15 mouse cellular contexts compared by ENCODE assay signal in the genomic region with DNA sequence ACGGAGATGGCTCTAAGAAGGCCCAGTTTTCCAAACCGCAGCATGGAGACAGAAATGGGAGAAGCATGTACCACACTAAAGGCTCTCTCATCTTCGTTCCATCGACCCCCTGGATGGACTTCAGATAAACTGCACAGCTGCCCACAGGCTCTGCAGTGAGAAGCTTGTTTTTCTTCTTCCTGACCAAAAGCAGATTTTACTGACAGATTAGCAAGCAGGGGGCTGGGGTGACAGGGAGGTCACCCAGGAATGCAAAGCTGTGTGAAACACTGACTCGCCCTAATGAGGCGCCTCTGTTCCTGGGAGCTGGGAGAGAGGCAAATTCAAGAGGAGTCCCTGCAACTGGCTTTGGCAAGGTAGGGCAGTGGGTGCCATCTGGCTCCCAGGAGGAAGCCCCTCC. TPM values are rescaled to one million over a fixed set of nuclear protein-coding genes. Genes with fewer than 3 reads are reported as not detected.
DNase-seq lines count a peak whose midpoint lies in the region; ATAC-seq and TF ChIP-seq lines count a peak whose summit lies in the region.
"Had no signal": no experiment of that assay in that cellular context is flagged by ENCODE, and none has a peak within 500 bp of the region (broad histone marks: within the 10 kb centered on the region; RNA-seq: fewer than 3 reads in every experiment).

No protein-coding gene starts in this region.

- peaks cover 8% of the 10 kb centered on the region; the same call in 1 of the 2 replicates for H3K4me1 ChIP-seq in forebrain, embryonic 11.5 days (replicated peaks; ENCODE audit: control insufficient read depth, insufficient read depth, low read length)
- H3K4me1 ChIP-seq in forebrain, embryonic 15.5 days = peaks cover 25% of the 10 kb centered on the region
- H3K4me1 ChIP-seq in kidney, embryonic 16.5 days (ENCODE audit: insufficient read depth, low read length) = peaks cover 36% of the 10 kb centered on the region
- H3K4me1 ChIP-seq in kidney, adult 2 months (ENCODE audit: control insufficient read depth, insufficient read depth, low read length) = no peaks in the 10 kb centered on the region
- peaks cover 33% of the 10 kb centered on the region for H3K4me1 ChIP-seq in limb, embryonic 15.5 days

- POLR2A ChIA-PET in Patski (lab: Charles Lee) = no interaction called here

- H3K36me3 ChIP-seq in forebrain, embryonic 11.5 days (ENCODE audit: control insufficient read depth, insufficient read depth, low read length) = no peaks in the 10 kb centered on the region
- H3K36me3 ChIP-seq in forebrain, embryonic 15.5 days = no peaks in the 10 kb centered on the region
- no peaks in the 10 kb centered on the region for H3K36me3 ChIP-seq in kidney, embryonic 16.5 days (ENCODE audit: insufficient read depth, low read length)
- no peaks in the 10 kb centered on the region for H3K36me3 ChIP-seq in kidney, adult 2 months (ENCODE audit: control insufficient read depth, insufficient read depth, low read length)
- no peaks in the 10 kb centered on the region for H3K36me3 ChIP-seq in limb, embryonic 15.5 days
- H3K36me3 ChIP-seq: neural tube, embryonic 13.5 days had no signal

- H3K4me3 ChIP-seq in forebrain, embryonic 11.5 days (ENCODE audit: low read depth, low read length) = no peak overlapping the region
- H3K4me3 ChIP-seq in forebrain, embryonic 15.5 days = no peak overlapping the region
- no peak overlapping the region for H3K4me3 ChIP-seq in kidney, embryonic 16.5 days (ENCODE audit: low read length)
- no peak overlapping the region for H3K4me3 ChIP-seq in kidney, adult 2 months (ENCODE audit: insufficient read depth, low read depth, low read length)
- H3K4me3 ChIP-seq in limb, embryonic 15.5 days = no peak overlapping the region
- H3K4me3 ChIP-seq: neural tube, embryonic 13.5 days had no signal

- in situ Hi-C loops in Patski (cut with MboI; ENCODE audit: low pct_unique_long_range_greater_than_20kb) = no loop called here

- no peaks in the 10 kb centered on the region; the same call in 1 of the 2 replicates for H3K27me3 ChIP-seq in forebrain, embryonic 11.5 days (ENCODE audit: control insufficient read depth, insufficient read depth, low read length)
- H3K27me3 ChIP-seq in forebrain, embryonic 15.5 days = no peaks in the 10 kb centered on the region
- H3K27me3 ChIP-seq in kidney, embryonic 16.5 days (ENCODE audit: insufficient read depth, low read length) = no peaks in the 10 kb centered on the region
- no peaks in the 10 kb centered on the region for H3K27me3 ChIP-seq in kidney, adult 2 months (replicated peaks; ENCODE audit: control insufficient read depth, insufficient read depth, low read length)
- H3K27me3 ChIP-seq in Patski = no peaks in the 10 kb centered on the region
- no peaks in the 10 kb centered on the region for H3K27me3 ChIP-seq in limb, embryonic 15.5 days
- H3K27me3 ChIP-seq: neural tube, embryonic 13.5 days had no signal

- CTCF ChIA-PET in Patski (lab: Charles Lee) = interaction anchor here (1.3 kb wide), 1 partner anchor 21 kb away, joined by 4 read pairs; no protein-coding TSS in a partner anchor

- no peak overlapping the region for H3K4me2 ChIP-seq in forebrain, embryonic 11.5 days (ENCODE audit: low read depth, low read length, severe bottlenecking)
- no peak overlapping the region for H3K4me2 ChIP-seq in forebrain, embryonic 15.5 days (replicated peaks)
- H3K4me2 ChIP-seq in kidney, embryonic 16.5 days (replicated peaks; ENCODE audit: low read depth, low read length) = no peak overlapping the region
- H3K4me2 ChIP-seq in limb, embryonic 15.5 days = no peak overlapping the region
- H3K4me2 ChIP-seq: heart, embryonic 11.5 days; neural tube, embryonic 13.5 days had no signal

- no peak for TF ChIP-seq CTCF in kidney, adult 2 months (conservative IDR thresholded peaks at IDR 0.05; ENCODE audit: insufficient read depth, insufficient read length, low read depth, low read length)
- TF ChIP-seq CTCF in Patski (IDR thresholded peaks at IDR 0.05) = no peak

- H3K9me3 ChIP-seq in forebrain, embryonic 11.5 days (ENCODE audit: control insufficient read depth, low read length) = no peaks in the 10 kb centered on the region
- no peaks in the 10 kb centered on the region for H3K9me3 ChIP-seq in forebrain, embryonic 15.5 days
- H3K9me3 ChIP-seq in kidney, embryonic 16.5 days (ENCODE audit: low read length) = no peaks in the 10 kb centered on the region
- no peaks in the 10 kb centered on the region for H3K9me3 ChIP-seq in limb, embryonic 15.5 days
- H3K9me3 ChIP-seq: neural tube, embryonic 13.5 days had no signal

- no peak for TF ChIP-seq POLR2A in kidney, adult 2 months (IDR thresholded peaks at IDR 0.05; ENCODE audit: low read depth, low read length)

- 6% methylated on average over 6 of the region's 6 CpGs for WGBS in forebrain, embryonic 11.5 days
- WGBS in forebrain, embryonic 15.5 days = 10% methylated on average over 6 of the region's 6 CpGs
- WGBS in kidney, embryonic 16.5 days = 16% methylated on average over 6 of the region's 6 CpGs
- 45% methylated on average over 6 of the region's 6 CpGs for WGBS in kidney, adult 2 months
- WGBS in limb, embryonic 15.5 days = 14% methylated on average over 6 of the region's 6 CpGs

- DNase-seq in forebrain, embryonic 11.5 days (ENCODE audit: low spot score) = no peak
- DNase-seq in kidney, adult 2 months = no peak
- DNase-seq in Patski (ENCODE audit: low read depth, low spot score) = peak; percentile 41
- DNase-seq in adrenal gland, adult 2 months = no peak
- DNase-seq: adrenal gland, postnatal 25 days; right cerebral cortex, postnatal 25 days had no signal

- ATAC-seq in forebrain, embryonic 11.5 days (replicated peaks; ENCODE audit: low FRiP score) = no peak
- no peak for ATAC-seq in forebrain, embryonic 15.5 days (replicated peaks)
- no peak for ATAC-seq in kidney, embryonic 16.5 days (ENCODE audit: low FRiP score, low TSS enrichment)
- no peak for ATAC-seq in Patski
- ATAC-seq in limb, embryonic 15.5 days (ENCODE audit: insufficient number of reproducible peaks, low FRiP score, low TSS enrichment, low read depth) = no peak
- no peak for ATAC-seq in CD4-positive, CD25-positive, alpha-beta regulatory T cell, adult 4 months
- ATAC-seq: inflammation-experienced regulatory T-cells, adult 6 months had no signal

- no peak overlapping the region for H3K27ac ChIP-seq in forebrain, embryonic 11.5 days (ENCODE audit: low read depth, low read length)
- H3K27ac ChIP-seq in forebrain, embryonic 15.5 days (replicated peaks) = no peak overlapping the region
- peak overlapping the region; percentile 80 for H3K27ac ChIP-seq in kidney, embryonic 16.5 days (ENCODE audit: low read length)
- no peak overlapping the region for H3K27ac ChIP-seq in kidney, adult 2 months (ENCODE audit: insufficient read depth, low read depth, low read length)
- peak overlapping the region; percentile 13; the same call in 1 of the 2 replicates for H3K27ac ChIP-seq in limb, embryonic 15.5 days
- H3K27ac ChIP-seq: liver, embryonic 14.5 days; neural tube, embryonic 13.5 days had no signal

- 0 out of 2 replicates have a peak overlapping the region, but pooled peaks have one; percentile 2 for H3K9ac ChIP-seq in forebrain, embryonic 11.5 days (ENCODE audit: low read length)
- H3K9ac ChIP-seq in forebrain, embryonic 15.5 days (replicated peaks) = no peak overlapping the region
- peak overlapping the region; percentile 13 for H3K9ac ChIP-seq in kidney, embryonic 16.5 days (replicated peaks; ENCODE audit: low read length)
- no peak overlapping the region for H3K9ac ChIP-seq in limb, embryonic 15.5 days
- H3K9ac ChIP-seq: liver, embryonic 14.5 days; neural tube, embryonic 13.5 days had no signal

RNA-seq across cellular contexts. Expression of gene Crygn, which starts 10.3 kb away (rescaled TPM):
- polyA plus RNA-seq in forebrain, embryonic 11.5 days (2014; fragmentation: Nextera tagmentation; extraction: Ambion mirVana) = not detected in 2 replicates
- 1.8 TPM in 2 replicates for polyA plus RNA-seq in forebrain, embryonic 15.5 days (2015; fragmentation: Nextera tagmentation; extraction: Ambion mirVana)
- polyA plus RNA-seq in kidney, embryonic 16.5 days (2015; fragmentation: Nextera tagmentation; extraction: Ambion mirVana) = 1.5 and 3.9 TPM in 2 replicates
- 0.14 and 1.4 TPM in 2 replicates for polyA plus RNA-seq in kidney, adult 2 months (2012; rRNA removed)
- polyA plus RNA-seq in Patski (2021) = not detected
- 2.6 TPM in 1 of 2 replicates, not detected in the other for polyA plus RNA-seq in limb, embryonic 15.5 days (2015; fragmentation: Nextera tagmentation; extraction: Ambion mirVana)
- polyA plus RNA-seq in CD4-positive, CD25-positive, alpha-beta regulatory T cell, adult 4 months (2017; shearing (Covaris generic)) = 1 to 10 TPM in 1 of 2 experiments, not detected in 1; 1.8 TPM
- 1 to 10 TPM in 1 of 2 experiments, not detected in 1; 3.6 TPM for total RNA-seq in adrenal gland, adult 2 months (2021)
- polyA plus RNA-seq in adrenal gland, adult 2 months (2012; rRNA removed) = not detected in 2 replicates
- polyA plus RNA-seq: frontal cortex, adult 2 months had no signal

RNA-seq across cellular contexts. Expression of gene Wdr86, which starts 17.0 kb away (rescaled TPM):
- polyA plus RNA-seq in forebrain, embryonic 11.5 days (2014; fragmentation: Nextera tagmentation; extraction: Ambion mirVana) = 13.6 and 16.1 TPM in 2 replicates
- polyA plus RNA-seq in forebrain, embryonic 15.5 days (2015; fragmentation: Nextera tagmentation; extraction: Ambion mirVana) = 4.0 and 4.5 TPM in 2 replicates
- polyA plus RNA-seq in kidney, embryonic 16.5 days (2015; fragmentation: Nextera tagmentation; extraction: Ambion mirVana) = 35.4 and 35.9 TPM in 2 replicates
- polyA plus RNA-seq in kidney, adult 2 months (2012; rRNA removed) = 7.0 and 8.6 TPM in 2 replicates
- not detected for polyA plus RNA-seq in Patski (2021)
- polyA plus RNA-seq in limb, embryonic 15.5 days (2015; fragmentation: Nextera tagmentation; extraction: Ambion mirVana) = 16.8 and 18.4 TPM in 2 replicates
- under 1 TPM; 0.39 to 0.91 TPM for polyA plus RNA-seq in CD4-positive, CD25-positive, alpha-beta regulatory T cell, adult 4 months (2017; shearing (Covaris generic))
- total RNA-seq in adrenal gland, adult 2 months (2021) = 1 to 10 TPM in 1 of 2 experiments, under 1 TPM in 1; 0.66 to 1.7 TPM
- polyA plus RNA-seq in adrenal gland, adult 2 months (2012; rRNA removed) = 7.4 and 7.6 TPM in 2 replicates

Comparison
In these comparisons a context has a peak if more than half of its experiments do, and no peak if none do; other contexts are left out.
1. H3K27ac ChIP-seq: peak in kidney, embryonic 16.5 days (single experiment) and limb, embryonic 15.5 days (single experiment); none in forebrain, embryonic 11.5 days (single experiment), forebrain, embryonic 15.5 days (single experiment) and kidney, adult 2 months (single experiment).
2. H3K9ac ChIP-seq: peak in forebrain, embryonic 11.5 days (single experiment) and kidney, embryonic 16.5 days (single experiment); none in forebrain, embryonic 15.5 days (single experiment) and limb, embryonic 15.5 days (single experiment).